Mouse (Mus musculus): ENCODE data around the gene Dkc1.

Gene Dkc1

DNA sequence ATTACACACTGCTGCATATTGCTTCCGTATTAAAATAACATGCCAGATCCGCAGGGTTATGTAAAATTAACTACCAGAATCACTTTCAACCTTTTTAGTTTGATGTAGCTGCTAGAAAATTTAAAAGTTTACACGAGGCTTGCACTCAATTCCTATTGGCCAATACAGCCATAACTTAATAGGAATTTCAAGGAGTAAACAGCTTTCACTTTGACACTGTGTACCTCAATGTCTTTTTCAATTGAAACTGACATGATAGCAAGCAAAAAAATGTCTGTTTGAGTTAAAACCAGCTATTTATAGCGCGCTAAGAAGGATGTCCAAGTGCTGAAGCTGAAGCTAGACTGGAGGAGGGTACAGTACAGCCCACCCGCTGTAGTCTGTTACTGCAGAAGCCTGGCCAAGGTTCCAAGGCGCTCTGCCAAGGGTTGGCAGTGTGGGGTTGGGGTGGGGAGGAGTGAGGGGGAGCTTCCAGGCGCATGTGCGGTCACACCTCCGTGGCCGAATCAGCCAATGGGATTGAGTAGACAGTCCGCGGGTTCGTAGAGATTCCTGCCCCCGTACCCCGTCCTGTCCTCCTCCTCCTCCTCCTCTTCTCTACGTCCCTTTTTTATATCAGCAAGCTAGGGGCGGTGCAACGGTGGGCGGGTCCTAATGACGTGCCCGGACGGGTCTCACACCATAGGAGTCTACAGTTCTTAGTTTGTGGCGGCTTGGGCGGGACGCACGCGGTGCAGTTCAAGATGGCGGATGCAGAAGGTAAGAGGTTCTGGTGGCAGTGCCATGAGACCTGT, at the start of gene Dkc1:
Gene Dkc1 (plus strand): TSS at position 486 of the 794 bp plus-strand sequence.
- DNase-seq (ENCODE audit: extremely low read depth, insufficient read length, low spot score): peak; percentile 93

DNA sequence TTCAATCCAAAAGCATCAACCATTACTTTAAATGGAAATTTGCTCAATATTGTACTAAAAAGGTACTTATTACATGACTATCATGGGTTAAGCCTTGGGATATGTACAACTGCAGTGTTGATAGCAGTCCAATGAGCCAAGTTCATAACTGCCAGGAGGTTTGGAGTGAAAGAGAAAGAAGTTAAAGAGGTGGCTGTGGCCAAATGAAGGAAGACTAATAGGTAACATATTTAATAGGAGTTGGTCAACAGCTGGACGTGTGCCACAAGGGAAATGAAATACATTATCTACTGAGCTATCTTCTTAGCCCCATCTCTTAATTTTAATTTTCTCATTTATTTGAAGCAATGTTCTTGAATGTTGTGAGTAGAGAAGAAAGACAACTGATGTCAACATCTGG, 49.7 kb upstream of the Dkc1 start:
- no peak for DNase-seq (ENCODE audit: extremely low read depth, insufficient read length, low spot score)

GRCm38 (mm10) chrX:75046921-75047635, 48.6 kb upstream of the Dkc1 start:
- DNase-seq (ENCODE audit: extremely low read depth, insufficient read length, low spot score): peak; percentile 13

DNA sequence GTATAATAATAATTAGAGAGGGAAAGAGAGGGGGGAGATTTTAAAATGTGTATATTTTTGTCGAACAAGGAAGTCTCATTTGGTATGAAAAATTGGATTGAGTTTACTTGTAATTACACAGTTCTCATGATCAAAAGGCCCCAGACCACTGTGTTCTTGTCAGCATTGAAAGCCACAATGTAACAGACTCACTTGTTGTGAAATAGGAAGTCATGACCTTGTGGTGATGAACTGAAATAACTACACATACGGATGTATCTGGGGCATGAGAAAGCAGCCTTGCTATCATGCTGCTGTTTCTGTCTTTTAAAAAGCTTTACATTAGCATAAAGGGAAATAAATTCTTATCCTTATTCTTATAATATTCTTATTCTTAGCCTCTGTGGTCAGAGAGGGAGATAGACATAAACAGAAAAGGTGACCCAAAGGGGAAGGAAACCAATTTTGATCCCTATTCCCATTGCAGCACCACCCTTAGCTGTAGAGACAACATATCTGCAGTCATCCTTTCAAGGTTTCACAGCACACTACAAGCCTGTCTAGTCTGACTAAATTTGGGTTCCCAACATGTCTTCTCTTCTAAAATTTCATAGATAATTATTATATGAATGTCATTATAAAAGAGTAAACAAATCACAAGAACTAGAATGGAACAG, 39.4 kb upstream of the Dkc1 start:
- DNase-seq (ENCODE audit: extremely low read depth, insufficient read length, low spot score): no peak

- DNase-seq (ENCODE audit: extremely low read depth, insufficient read length, low spot score): no peak
Observed at GRCm38 (mm10) chrX:75082351-75082750, 13.3 kb upstream of the Dkc1 start.

GRCm38 (mm10) chrX:75083982-75084773, 11.5 kb upstream of the Dkc1 start:
- DNase-seq (ENCODE audit: extremely low read depth, insufficient read length, low spot score): peak; percentile 68

DNA sequence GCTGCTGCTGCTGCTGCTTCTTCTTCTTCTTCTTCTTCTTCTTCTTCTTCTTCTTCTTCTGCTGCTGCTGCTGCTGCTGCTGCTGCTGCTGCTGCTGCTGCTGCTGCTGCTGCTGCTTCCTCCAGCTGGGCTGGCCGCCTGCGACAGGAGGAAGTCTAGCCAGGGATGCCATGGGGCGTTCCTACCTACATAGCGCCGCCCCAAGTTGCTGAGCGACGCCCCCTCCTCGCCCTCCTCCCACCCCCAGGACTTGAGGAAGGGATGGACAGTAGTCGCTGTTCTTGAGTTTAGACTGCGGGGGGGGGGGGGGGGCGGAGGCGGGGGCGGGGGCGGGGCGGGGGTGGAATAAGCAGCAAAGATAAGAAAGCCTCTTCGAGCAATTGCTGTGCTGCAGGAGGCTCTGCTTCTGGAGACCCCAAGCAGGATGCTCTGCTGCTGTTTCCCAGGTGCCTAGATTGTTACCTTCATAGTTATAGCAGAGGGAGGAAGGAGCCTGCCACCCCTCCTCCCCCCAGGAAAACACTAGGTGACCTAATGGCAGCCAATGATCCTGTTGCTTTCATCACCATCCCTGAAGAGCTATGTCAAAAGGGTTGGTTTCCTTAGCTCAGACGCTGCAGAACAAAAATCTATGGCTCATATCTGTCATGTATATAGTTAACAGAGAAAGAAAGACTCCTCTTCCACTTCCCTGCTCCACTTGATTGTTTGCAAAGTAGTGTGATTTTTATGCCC, 10.7 kb upstream of the Dkc1 start, which contains the start of gene Gab3:
Gene Gab3 (minus strand): TSS at position 685 of the 735 bp plus-strand sequence.
- peak; percentile 87 for DNase-seq (ENCODE audit: extremely low read depth, insufficient read length, low spot score)

- no peak for DNase-seq (ENCODE audit: extremely low read depth, insufficient read length, low spot score)
Observed at GRCm38 (mm10) chrX:75085654-75086053, 10.0 kb upstream of the Dkc1 start.

- no peak for DNase-seq (ENCODE audit: extremely low read depth, insufficient read length, low spot score)
Observed at GRCm38 (mm10) chrX:75096163-75096770, 613 bp downstream of the Dkc1 start.

- no peak for DNase-seq (ENCODE audit: extremely low read depth, insufficient read length, low spot score)
Observed at GRCm38 (mm10) chrX:75098799-75099198, 3.1 kb downstream of the Dkc1 start.

GRCm38 (mm10) chrX:75102293-75102692, 6.6 kb downstream of the Dkc1 start:
- no peak for DNase-seq (ENCODE audit: extremely low read depth, insufficient read length, low spot score)

GRCm38 (mm10) chrX:75115550-75115949, 19.9 kb downstream of the Dkc1 start:
- DNase-seq (ENCODE audit: extremely low read depth, insufficient read length, low spot score): no peak

DNA sequence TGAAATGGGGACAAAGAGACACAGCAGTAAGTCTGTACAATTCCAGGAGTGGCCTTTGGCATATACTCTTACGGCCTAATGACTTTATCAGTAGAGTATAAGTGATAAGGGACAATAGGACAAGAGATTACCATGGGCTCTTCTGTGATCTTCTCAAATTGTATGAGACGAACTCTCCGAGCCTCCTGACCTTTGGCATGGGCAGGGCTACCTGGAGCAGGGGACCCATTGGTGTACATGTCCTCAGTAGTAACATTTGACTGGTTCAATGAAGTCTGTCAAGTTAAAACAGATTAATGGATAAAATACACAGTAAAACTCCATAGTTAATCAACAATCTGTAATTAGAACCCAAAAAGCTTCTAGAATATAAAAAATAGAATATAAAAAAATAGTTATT, 30.0 kb downstream of the Dkc1 start:
- no peak for DNase-seq (ENCODE audit: extremely low read depth, insufficient read length, low spot score)

DNA sequence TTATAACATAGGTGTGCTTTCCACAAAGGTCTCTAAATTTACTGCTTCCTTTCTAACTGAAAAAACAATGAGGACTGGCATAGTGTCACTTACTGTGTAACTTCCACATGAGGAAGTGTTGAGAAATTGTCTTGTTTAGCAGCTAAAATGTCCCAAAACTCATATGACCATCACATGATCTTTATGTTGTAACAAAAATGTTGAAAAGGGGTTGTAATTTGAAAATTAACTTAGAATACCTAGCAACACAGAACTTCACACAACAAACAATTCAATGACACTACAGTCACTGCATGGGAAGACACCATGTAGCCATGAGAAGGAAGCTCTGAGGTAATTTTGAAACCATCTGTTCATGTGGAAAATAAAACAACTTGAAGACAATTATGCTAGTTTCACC, 31.2 kb downstream of the Dkc1 start:
- no peak for DNase-seq (ENCODE audit: extremely low read depth, insufficient read length, low spot score)

DNA sequence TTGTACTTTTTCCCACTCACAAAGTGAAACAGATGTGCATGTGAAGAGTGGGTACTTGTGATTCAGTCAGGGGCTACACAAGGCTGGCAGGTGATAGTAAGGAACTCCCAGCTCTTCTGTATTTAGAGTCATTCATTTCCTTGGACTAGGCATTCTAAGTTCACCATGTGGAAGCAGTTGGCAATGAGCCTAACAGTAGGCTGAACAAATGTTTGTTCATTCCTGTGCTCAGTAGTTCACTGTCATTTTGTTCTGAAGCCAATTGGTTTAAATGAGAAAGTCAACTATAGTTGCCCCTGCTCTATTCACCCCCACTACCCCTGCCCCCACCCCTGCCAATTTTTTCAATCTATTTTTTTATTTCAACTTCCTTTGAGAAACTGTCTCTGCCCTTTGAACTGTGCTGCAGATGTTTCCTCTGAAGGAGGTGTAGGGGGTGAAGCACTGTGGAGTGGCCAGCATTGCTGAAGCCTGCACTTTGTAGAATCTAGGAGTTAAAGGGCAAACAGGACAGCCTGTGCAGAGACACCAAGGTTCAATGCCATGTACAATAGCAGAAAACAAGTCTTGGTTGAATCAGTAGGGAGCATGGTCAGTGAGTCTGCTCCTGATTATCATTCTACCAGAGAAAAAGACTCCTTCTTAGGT, 32.8 kb downstream of the Dkc1 start:
- DNase-seq (ENCODE audit: extremely low read depth, insufficient read length, low spot score): no peak

- DNase-seq (ENCODE audit: extremely low read depth, insufficient read length, low spot score): no peak
Observed at GRCm38 (mm10) chrX:75129474-75129873, 33.8 kb downstream of the Dkc1 start.

DNA sequence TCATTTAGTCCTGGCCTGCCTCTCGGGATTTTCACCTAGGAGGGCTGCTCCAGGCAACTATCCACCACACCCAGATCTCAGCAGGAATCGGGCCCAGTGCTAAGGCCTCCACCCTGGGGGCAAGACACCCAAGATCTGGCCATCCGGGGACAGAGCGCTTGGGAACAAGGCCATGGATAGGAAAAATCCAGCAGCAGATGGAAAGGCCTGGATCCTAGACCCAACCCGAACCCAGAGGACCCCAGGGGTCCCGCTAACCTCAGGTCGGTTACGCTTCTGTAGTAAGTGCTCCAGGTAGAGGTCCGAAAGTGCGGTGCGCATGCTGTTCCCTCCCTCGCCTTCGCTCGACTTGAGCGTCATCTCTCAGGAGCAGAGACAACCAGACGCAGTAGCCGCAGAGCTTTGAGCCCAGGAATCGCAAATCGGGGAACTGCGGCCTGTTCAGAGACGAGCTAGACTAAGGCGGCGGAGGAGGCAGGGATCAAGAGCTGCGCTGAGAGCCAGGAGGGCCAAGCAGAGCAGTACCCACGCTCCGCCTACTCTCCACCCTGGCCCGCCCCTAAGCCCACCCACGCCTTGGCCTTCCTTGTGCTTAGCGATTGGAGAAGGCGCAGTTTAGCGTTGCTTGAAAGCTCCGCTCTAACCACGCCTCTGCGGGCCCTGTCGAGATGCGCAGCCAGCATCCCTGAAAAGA, 35.0 kb downstream of the Dkc1 start, which contains the start of gene Mpp1:
Gene Mpp1 (minus strand): TSS at position 550 of the 694 bp plus-strand sequence.
- DNase-seq (ENCODE audit: extremely low read depth, insufficient read length, low spot score): peak; percentile 90

DNA sequence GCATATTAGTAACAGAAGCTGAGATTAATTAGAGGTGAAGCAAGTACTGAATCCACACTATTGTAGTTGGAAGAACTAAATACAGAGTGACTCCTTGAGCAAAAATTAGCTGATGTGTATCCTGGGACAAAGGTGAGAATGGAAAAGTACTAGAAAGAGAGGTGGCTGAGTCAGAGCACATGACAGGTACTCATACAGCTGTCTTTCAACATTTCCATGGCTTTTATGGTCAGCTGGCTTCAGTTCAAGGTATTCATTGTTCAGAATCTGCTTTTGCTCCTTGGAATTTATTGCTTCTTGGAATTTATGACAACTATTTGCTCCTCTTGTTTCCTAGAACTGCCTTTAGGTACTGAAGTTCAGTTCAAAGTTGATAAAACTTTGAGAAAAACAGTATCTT, 41.3 kb downstream of the Dkc1 start:
- DNase-seq (ENCODE audit: extremely low read depth, insufficient read length, low spot score): peak; percentile 26

All from 3134 (cell line).